ENCODE assay signal across 33 mouse cellular contexts in the genomic region with DNA sequence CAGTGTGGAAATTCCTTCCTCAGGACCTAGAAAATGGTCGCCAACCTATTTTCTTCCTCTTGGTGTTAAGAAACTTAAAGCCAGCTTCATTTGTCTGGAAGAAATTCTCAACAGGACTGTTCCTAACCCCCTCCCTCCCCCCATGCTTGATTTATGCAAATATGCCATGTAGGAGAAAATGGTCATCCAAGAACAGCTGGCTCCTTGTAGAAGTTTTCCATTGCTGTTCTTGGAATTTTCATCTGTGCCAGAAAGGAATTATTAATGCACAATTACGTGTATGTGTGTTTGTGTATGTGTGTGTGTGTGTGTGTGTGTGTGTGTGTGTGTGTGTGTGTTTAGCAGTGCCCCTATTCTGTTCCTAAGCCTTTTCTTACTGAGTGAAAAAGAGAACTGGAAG.
"Had no signal": no experiment of that assay in that cellular context is flagged by ENCODE, and none has a peak within 500 bp of the region (broad histone marks: within the 10 kb centered on the region; RNA-seq: fewer than 3 reads in every experiment).

No protein-coding gene starts in this region.

- H3K27ac ChIP-seq: heart, adult 2 months; heart, embryonic 10.5 days; heart, embryonic 13.5 days; heart, embryonic 15.5 days; hindbrain, embryonic 10.5 days; hindbrain, embryonic 12.5 days; hindbrain, embryonic 13.5 days; hindbrain, embryonic 14.5 days; hindbrain, embryonic 15.5 days; hindbrain, postnatal 0 days; intestine, embryonic 15.5 days; layer of hippocampus, adult 2 months; left cerebral cortex, adult 2 months had no signal

- ATAC-seq: hindbrain, embryonic 16.5 days; hindbrain, postnatal 0 days; inflammation-experienced regulatory T-cells, adult 6 months; intestine, embryonic 15.5 days; intestine, embryonic 16.5 days; intestine, postnatal 0 days had no signal

- H3K36me3 ChIP-seq: heart, embryonic 10.5 days; heart, embryonic 12.5 days; heart, embryonic 13.5 days; heart, embryonic 15.5 days; hindbrain, embryonic 10.5 days; hindbrain, embryonic 12.5 days; hindbrain, embryonic 13.5 days; hindbrain, embryonic 15.5 days; intestine, embryonic 15.5 days had no signal

- H3K4me3 ChIP-seq: heart, adult 2 months; heart, embryonic 10.5 days; heart, embryonic 12.5 days; heart, embryonic 13.5 days; heart, embryonic 15.5 days; hindbrain, embryonic 10.5 days; hindbrain, embryonic 12.5 days; hindbrain, embryonic 13.5 days; hindbrain, embryonic 15.5 days; intestine, embryonic 15.5 days; layer of hippocampus, adult 2 months; left cerebral cortex, adult 2 months had no signal

- H3K9me3 ChIP-seq: heart, embryonic 10.5 days; heart, embryonic 13.5 days; heart, embryonic 15.5 days; hindbrain, embryonic 12.5 days; hindbrain, embryonic 13.5 days; hindbrain, embryonic 15.5 days; intestine, embryonic 15.5 days had no signal

- H3K4me2 ChIP-seq: heart, embryonic 11.5 days; heart, embryonic 12.5 days; heart, embryonic 13.5 days; heart, embryonic 15.5 days; hindbrain, embryonic 12.5 days; hindbrain, embryonic 13.5 days; hindbrain, embryonic 14.5 days; hindbrain, embryonic 15.5 days; intestine, embryonic 15.5 days had no signal

- H3K4me1 ChIP-seq: heart, embryonic 10.5 days; heart, embryonic 12.5 days; heart, embryonic 13.5 days; heart, embryonic 15.5 days; hindbrain, embryonic 10.5 days; hindbrain, embryonic 12.5 days; hindbrain, embryonic 13.5 days; hindbrain, embryonic 15.5 days; intestine, embryonic 15.5 days had no signal

- H3K9ac ChIP-seq: heart, embryonic 12.5 days; heart, embryonic 13.5 days; heart, embryonic 15.5 days; hindbrain, embryonic 12.5 days; hindbrain, embryonic 13.5 days; hindbrain, embryonic 14.5 days; hindbrain, embryonic 15.5 days; intestine, embryonic 15.5 days had no signal

- DNase-seq: heart, adult 2 months; heart, postnatal 10 days; heart, postnatal 14 days; heart, postnatal 36 days; heart, postnatal 4 days; kidney, adult 11 months; kidney, adult 18-20 months; kidney, adult 2 months; kidney, adult 8-10 months; kidney, adult 9 months; kidney, postnatal 14 days; kidney, postnatal 25 days; kidney, postnatal 4 days; layer of hippocampus, adult 9-11 months; layer of hippocampus, postnatal 36 days had no signal

- H3K27me3 ChIP-seq: heart, embryonic 12.5 days; heart, embryonic 13.5 days; heart, embryonic 15.5 days; hindbrain, embryonic 12.5 days; hindbrain, embryonic 13.5 days; hindbrain, embryonic 15.5 days; intestine, embryonic 15.5 days had no signal
